Mouse (Mus musculus) lung, postnatal 0 days (tissue): Measurements from ENCODE around the gene Trak1. TPM values are rescaled to one million over a fixed set of nuclear protein-coding genes. Genes with fewer than 3 reads are reported as not detected.

ENCODE experiments used
- ATAC-seq: fragments of 200-750 bp; cut with Nextera tagmentation; 2 replicates; pipeline ENCODE4 v1.8.0; 2017; ENCODE audit warnings: moderate library complexity
- DNase-seq: peaks from one replicate; pipeline ENCODE4 v3.0.0-alpha.2; 2016; ENCODE audit warnings: low spot score
- H3K27ac ChIP-seq: fragments of 300-500 bp; sonication (generic); 2 replicates; pipeline ENCODE4 v1.5.1; 2014; ENCODE audit warnings: antibody characterized with exemption, mild to moderate bottlenecking, low read length, mixed read lengths
- H3K27me3 ChIP-seq: fragments of 300-500 bp; sonication (generic); replicated peaks from 2 replicates; pipeline ENCODE4 v1.6.1; 2014; ENCODE audit warnings: low read length, mixed read lengths; ENCODE audit not compliant: insufficient read depth
- H3K36me3 ChIP-seq: fragments of 300-500 bp; sonication (generic); 2 replicates; pipeline ENCODE4 v1.6.1; 2014; ENCODE audit warnings: low read length, mixed read lengths; ENCODE audit not compliant: insufficient read depth
- H3K4me1 ChIP-seq: fragments of 300-500 bp; sonication (generic); 2 replicates; pipeline ENCODE4 v1.6.1; 2014; ENCODE audit warnings: antibody characterized with exemption, low read depth, low read length, mixed read lengths; ENCODE audit not compliant: insufficient read depth
- H3K4me2 ChIP-seq: fragments of 300-500 bp; sonication (generic); replicated peaks from 2 replicates; pipeline ENCODE4 v1.6.1; 2014; ENCODE audit warnings: low read depth, mild to moderate bottlenecking, low read length, moderate library complexity, mixed read lengths
- H3K4me3 ChIP-seq: fragments of 300-500 bp; sonication (generic); 2 replicates; pipeline ENCODE4 v1.5.1; 2014; ENCODE audit warnings: low read depth, low read length
- H3K9ac ChIP-seq: fragments of 300-500 bp; sonication (generic); replicated peaks from 2 replicates; pipeline ENCODE4 v1.6.1; 2014; ENCODE audit warnings: low read depth, mild to moderate bottlenecking
- H3K9me3 ChIP-seq: fragments of 300-500 bp; sonication (generic); 2 replicates; pipeline ENCODE4 v1.6.1; 2016; ENCODE audit warnings: low read length, mixed read lengths
- CTCF ChIP-seq: IDR thresholded peaks from 2 replicates; pipeline ENCODE4 v1.5.1; 2016; ENCODE audit warnings: antibody characterized with exemption, mild to moderate bottlenecking
- EP300 ChIP-seq: IDR thresholded peaks from 2 replicates; pipeline ENCODE4 v1.6.1; 2016; ENCODE audit warnings: antibody characterized with exemption, mild to moderate bottlenecking, control low read depth
- WGBS: fragments of 180-500 bp; shearing (Covaris S2); extraction: QIAGEN DNeasy Blood & Tissue Kit; methylation state at CpG from one replicate; pipeline ENCODE4 v1.1.7; 2014; 5-methylcytosine and 5-hydroxymethylcytosine counted together
- polyA plus RNA-seq: library from polyadenylated mRNA; unstranded; fragments of >200 nt; fragmentation: Nextera tagmentation; extraction: Ambion mirVana; gene quantifications from 2 replicates; pipeline ENCODE4 v1.2.1, GENCODE M21; 2015

Gene Trak1
- polyA plus RNA-seq, 1 experiment from 2014 or later: 28.6 TPM

DNA sequence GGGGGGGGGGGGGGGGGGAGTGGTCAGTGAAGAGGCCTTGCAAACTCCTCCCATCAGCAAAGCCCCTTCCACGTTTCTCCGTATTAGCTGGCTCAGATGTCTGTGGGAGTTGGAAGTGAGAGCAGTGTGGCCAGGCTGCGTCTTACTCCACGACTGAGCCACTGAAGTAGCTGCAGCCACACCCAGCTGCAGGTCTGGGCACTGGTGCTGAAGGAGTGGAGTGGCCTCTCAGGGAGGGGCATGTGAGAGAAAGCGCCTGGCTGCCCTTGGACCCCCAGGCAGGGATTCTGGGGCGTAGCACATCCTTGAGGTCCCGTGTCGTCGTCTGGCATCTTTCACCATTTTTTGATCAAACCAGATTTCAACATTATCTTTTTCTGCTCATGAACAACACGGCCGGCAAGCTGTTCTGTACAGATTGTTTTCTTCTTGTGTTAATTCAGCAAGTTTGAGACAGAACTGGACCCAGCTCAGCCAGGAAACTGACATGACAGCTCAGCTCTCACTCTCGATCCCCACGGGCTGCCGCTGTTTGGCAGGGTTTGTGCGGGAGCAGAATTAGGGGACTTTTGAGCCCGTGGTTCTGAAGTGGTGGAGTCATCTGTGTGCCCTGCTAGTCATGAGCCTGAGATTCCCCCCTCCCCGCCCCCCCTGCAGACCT is 100.9 kb downstream of the Trak1 start:
- WGBS: 29% methylated on average over 17 of the region's 17 CpGs
- peak overlapping the region; percentile 73 for H3K27ac ChIP-seq
- no peak overlapping the region for H3K4me3 ChIP-seq
- ATAC-seq: peak; percentile 78
- no peaks in the 10 kb centered on the region for H3K27me3 ChIP-seq
- peak; percentile 90 for DNase-seq
- TF ChIP-seq EP300 (no peak), CTCF (no peak)
- H3K4me1 ChIP-seq: peaks cover 6% of the 10 kb centered on the region
- peak overlapping the region; percentile 36 for H3K4me2 ChIP-seq
- no peaks in the 10 kb centered on the region for H3K9me3 ChIP-seq
- no peaks in the 10 kb centered on the region for H3K36me3 ChIP-seq
- no peak overlapping the region for H3K9ac ChIP-seq

- TF ChIP-seq EP300: no peak
- 0 out of 2 replicates have a peak, but pooled peaks have one; percentile 6 for TF ChIP-seq CTCF
- Histone ChIP-seq H3K4me2 (peak overlapping the region; percentile 36), H3K27me3 (no peaks in the 10 kb centered on the region), H3K36me3 (no peaks in the 10 kb centered on the region), H3K4me1 (peaks cover 6% of the 10 kb centered on the region), H3K9ac (no peak overlapping the region), H3K9me3 (no peaks in the 10 kb centered on the region), H3K4me3 (no peak overlapping the region), H3K27ac (peak overlapping the region; percentile 73; the same call in 1 of the 2 replicates)
- 58% methylated on average over 7 of the region's 7 CpGs for WGBS
- ATAC-seq (0 out of 2 replicates have a peak, but pooled peaks have one; percentile 0), DNase-seq (no peak)
Measured at GRCm38 (mm10) chr9:121398761-121399160, 101.5 kb downstream of the Trak1 start.

DNA sequence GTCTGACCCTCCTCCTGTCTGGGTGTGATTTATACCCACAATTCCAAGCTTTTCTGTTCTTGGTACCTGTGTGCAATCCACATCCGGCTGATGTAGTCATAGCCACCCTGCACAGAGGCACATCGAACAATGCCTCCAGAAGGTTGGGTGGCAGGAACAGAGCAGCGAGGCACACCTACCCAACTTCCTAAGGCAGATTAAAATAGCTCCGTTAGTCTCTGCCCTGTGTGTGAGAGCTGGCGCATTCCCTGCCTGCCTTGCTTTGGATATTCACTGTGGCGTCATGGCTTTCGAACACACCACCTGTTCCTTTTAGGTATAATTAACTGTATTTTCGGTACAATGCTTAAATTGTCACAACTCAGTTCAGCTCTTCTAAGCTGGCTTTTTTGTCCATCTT is 103.3 kb downstream of the Trak1 start:
- Histone ChIP-seq H3K4me3 (no peak overlapping the region), H3K27ac (no peak overlapping the region), H3K27me3 (no peaks in the 10 kb centered on the region), H3K4me2 (no peak overlapping the region), H3K9me3 (no peaks in the 10 kb centered on the region), H3K9ac (no peak overlapping the region), H3K4me1 (peaks cover 6% of the 10 kb centered on the region), H3K36me3 (no peaks in the 10 kb centered on the region)
- TF ChIP-seq CTCF (no peak), EP300 (no peak)
- DNase-seq: no peak
- WGBS: 90% methylated on average over 8 of the region's 8 CpGs
- no peak for ATAC-seq

DNA sequence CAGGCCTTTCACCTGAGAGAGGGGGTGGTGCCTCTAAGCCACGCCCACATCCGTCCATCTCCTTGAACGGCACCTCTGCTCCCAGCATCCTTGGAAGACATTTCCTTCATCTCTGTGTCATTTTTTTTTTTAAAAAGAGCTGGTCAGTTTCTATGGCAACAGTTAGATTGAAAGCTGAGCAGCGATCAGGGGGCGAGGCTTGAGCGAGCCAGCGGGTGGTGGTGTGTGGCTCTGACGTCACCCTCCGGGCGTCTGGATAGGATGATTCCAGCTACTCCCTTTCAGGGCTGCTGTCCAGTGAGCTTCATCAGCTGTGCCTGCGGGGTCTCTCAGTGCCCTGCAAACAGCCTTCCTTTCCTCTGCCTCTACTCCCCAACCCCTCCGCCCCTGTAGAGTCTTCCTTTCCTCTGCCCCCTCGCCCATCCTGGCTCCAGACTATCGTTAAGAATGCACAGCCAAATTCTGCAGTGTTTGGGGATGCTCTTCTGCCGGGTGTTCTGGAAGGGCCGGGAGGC is 105.9 kb downstream of the Trak1 start:
- TF ChIP-seq EP300 (no peak), CTCF (no peak)
- Histone ChIP-seq H3K9ac (no peak overlapping the region), H3K4me3 (peak overlapping the region; percentile 12; the same call in 1 of the 2 replicates), H3K9me3 (no peaks in the 10 kb centered on the region), H3K4me2 (peak overlapping the region; percentile 45), H3K27ac (no peak overlapping the region), H3K36me3 (no peaks in the 10 kb centered on the region), H3K27me3 (no peaks in the 10 kb centered on the region), H3K4me1 (no peaks in the 10 kb centered on the region; the same call in 1 of the 2 replicates)
- 15% methylated on average over 16 of the region's 16 CpGs for WGBS
- ATAC-seq: peak; percentile 83
- peak; percentile 92 for DNase-seq

GRCm38 (mm10) chr9:121403699-121404098 is 106.4 kb downstream of the Trak1 start:
- DNase-seq: peak; percentile 45
- Histone ChIP-seq H3K27me3 (no peaks in the 10 kb centered on the region), H3K9me3 (no peaks in the 10 kb centered on the region), H3K27ac (no peak overlapping the region), H3K9ac (no peak overlapping the region), H3K4me3 (peak overlapping the region; percentile 12; the same call in 1 of the 2 replicates), H3K4me1 (no peaks in the 10 kb centered on the region), H3K4me2 (peak overlapping the region; percentile 45), H3K36me3 (no peaks in the 10 kb centered on the region)
- peak; percentile 21 for ATAC-seq
- no peak for TF ChIP-seq CTCF
- WGBS: 52% methylated on average over 11 of the region's 11 CpGs

DNA sequence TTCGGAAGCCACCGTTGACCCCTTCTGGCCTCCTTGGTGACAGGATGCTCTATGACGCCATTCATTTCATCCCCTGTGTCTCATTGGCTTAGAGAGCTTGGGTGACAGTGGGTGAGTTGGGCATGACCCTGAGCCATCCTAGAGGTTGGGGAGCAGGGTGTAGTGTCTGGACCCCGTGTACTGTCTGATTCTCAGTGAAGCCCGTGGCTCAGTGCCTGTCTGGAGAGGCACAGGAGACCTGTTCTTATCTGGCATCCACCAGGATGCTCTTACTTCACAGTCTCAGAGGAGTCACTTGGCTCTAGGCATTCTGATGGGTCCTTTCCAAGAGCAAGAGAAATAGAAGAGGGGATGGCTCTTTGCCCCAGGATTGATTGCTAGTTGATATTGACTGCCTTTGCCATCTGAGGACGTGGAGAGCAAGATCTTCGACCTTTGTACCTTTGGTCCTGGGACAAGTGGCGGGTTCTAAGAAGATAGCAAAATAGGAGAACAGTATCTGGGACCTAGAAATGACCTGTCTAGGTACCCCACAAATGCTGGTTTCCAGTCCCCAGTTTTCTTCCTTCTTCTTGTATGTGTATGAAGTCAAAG is 107.9 kb downstream of the Trak1 start:
- no peaks in the 10 kb centered on the region for H3K9me3 ChIP-seq
- 95% methylated on average over 8 of the region's 8 CpGs for WGBS
- H3K4me3 ChIP-seq: no peak overlapping the region
- no peaks in the 10 kb centered on the region for H3K27me3 ChIP-seq
- no peak overlapping the region for H3K9ac ChIP-seq
- H3K4me2 ChIP-seq: no peak overlapping the region
- H3K4me1 ChIP-seq: no peaks in the 10 kb centered on the region
- TF ChIP-seq CTCF: no peak
- no peak for TF ChIP-seq EP300
- no peaks in the 10 kb centered on the region for H3K36me3 ChIP-seq
- H3K27ac ChIP-seq: no peak overlapping the region
- ATAC-seq: no peak
- no peak for DNase-seq
